Mouse (Mus musculus): ENCODE measurements around the gene 4930404H24Rik.

4930404H24Rik gene

GRCm38 (mm10) chr2:153492573-153493392 is at the start of gene 4930404H24Rik:
Gene 4930404H24Rik (plus strand): TSS chr2:153492790.
- peak; percentile 66 for DNase-seq (ENCODE audit: low spot score)

- peak; percentile 16 for DNase-seq (ENCODE audit: low spot score)
Measured at GRCm38 (mm10) chr2:153443434-153444240, 49.0 kb upstream of the 4930404H24Rik start.

- peak; percentile 53 for DNase-seq (ENCODE audit: low spot score)
Measured at GRCm38 (mm10) chr2:153444254-153445136, 48.1 kb upstream of the 4930404H24Rik start.

- no peak for DNase-seq (ENCODE audit: low spot score)
Measured at GRCm38 (mm10) chr2:153445137-153446016, 47.2 kb upstream of the 4930404H24Rik start.

GRCm38 (mm10) chr2:153446017-153446408 is 46.6 kb upstream of the 4930404H24Rik start:
- DNase-seq (ENCODE audit: low spot score) = no peak

- DNase-seq (ENCODE audit: low spot score) = no peak
Measured at GRCm38 (mm10) chr2:153446476-153446875, 46.1 kb upstream of the 4930404H24Rik start.

GRCm38 (mm10) chr2:153447719-153448118 is 44.9 kb upstream of the 4930404H24Rik start:
- no peak for DNase-seq (ENCODE audit: low spot score)

- DNase-seq (ENCODE audit: low spot score) = no peak
Measured at GRCm38 (mm10) chr2:153448519-153448918, 44.1 kb upstream of the 4930404H24Rik start.

- DNase-seq (ENCODE audit: low spot score) = no peak
Measured at GRCm38 (mm10) chr2:153453961-153454759, 38.4 kb upstream of the 4930404H24Rik start.

- DNase-seq (ENCODE audit: low spot score) = no peak
Measured at GRCm38 (mm10) chr2:153454841-153455506, 37.6 kb upstream of the 4930404H24Rik start.

- DNase-seq (ENCODE audit: low spot score) = no peak
Measured at GRCm38 (mm10) chr2:153457467-153457866, 35.1 kb upstream of the 4930404H24Rik start.

- DNase-seq (ENCODE audit: low spot score) = no peak
Measured at GRCm38 (mm10) chr2:153458022-153458441, 34.6 kb upstream of the 4930404H24Rik start.

- no peak for DNase-seq (ENCODE audit: low spot score)
Measured at GRCm38 (mm10) chr2:153463257-153463656, 29.3 kb upstream of the 4930404H24Rik start.

GRCm38 (mm10) chr2:153467372-153467771 is 25.2 kb upstream of the 4930404H24Rik start:
- DNase-seq (ENCODE audit: low spot score) = no peak

- DNase-seq (ENCODE audit: low spot score) = no peak
Measured at GRCm38 (mm10) chr2:153469317-153469716, 23.3 kb upstream of the 4930404H24Rik start.

- DNase-seq (ENCODE audit: low spot score) = no peak
Measured at GRCm38 (mm10) chr2:153469764-153470163, 22.8 kb upstream of the 4930404H24Rik start.

GRCm38 (mm10) chr2:153470983-153471382 is 21.6 kb upstream of the 4930404H24Rik start:
- no peak for DNase-seq (ENCODE audit: low spot score)

- no peak for DNase-seq (ENCODE audit: low spot score)
Measured at GRCm38 (mm10) chr2:153475114-153476112, 17.2 kb upstream of the 4930404H24Rik start.
